Mouse (Mus musculus) fibroblast of lung, adult 2 months (primary cell): ENCODE measurements at regions not wholly inside any gene's neighbourhood (a gene's known extent, or its start where the extent isn't known, plus 50 kb on each side); places are given as distances from the start of the nearest gene placed in this dataset.

Source experiments
- DNase-seq: peaks from one replicate; pipeline ENCODE4 v3.0.0-alpha.2; 2011; ENCODE audit warnings: low read depth

- peak; percentile 81 for DNase-seq
Measured at GRCm38 (mm10) chr14:21932771-21933170, 56.6 kb downstream of the Zfp503 start.

- DNase-seq, result no peak
Measured at GRCm38 (mm10) chr14:21931944-21932343, 57.5 kb downstream of the Zfp503 start.

GRCm38 (mm10) chr14:21929048-21929447 lies 60.4 kb downstream of the Zfp503 start:
- DNase-seq, result no peak

- DNase-seq, result no peak
Measured at GRCm38 (mm10) chr14:21916671-21917070, 67.9 kb upstream of the Comtd1 start.

- DNase-seq, result no peak
Measured at GRCm38 (mm10) chr14:21904498-21905395, 56.0 kb upstream of the Comtd1 start.

GRCm38 (mm10) chr14:21903562-21904497 lies 55.1 kb upstream of the Comtd1 start:
- peak; percentile 57 for DNase-seq

GRCm38 (mm10) chr14:21902856-21903255 lies 54.1 kb upstream of the Comtd1 start:
- DNase-seq, result no peak

GRCm38 (mm10) chr14:21902456-21902855 lies 53.7 kb upstream of the Comtd1 start:
- DNase-seq, result no peak

- DNase-seq, result no peak
Measured at GRCm38 (mm10) chr14:21900951-21901350, 52.2 kb upstream of the Comtd1 start.

- DNase-seq, result no peak
Measured at GRCm38 (mm10) chr14:21900516-21900915, 51.7 kb upstream of the Comtd1 start.
